Mouse (Mus musculus) cortical plate, adult 2 months (tissue): ENCODE data around the gene Nsun7.

Source experiments
- CTCF ChIP-seq: fragments of 200-500 bp; IDR thresholded peaks from 2 replicates; pipeline ENCODE4 v1.5.1; 2011; ENCODE audit warnings: mild to moderate bottlenecking, control low read depth, low read length; ENCODE audit not compliant: insufficient read depth; ENCODE audit errors: extremely low read depth
- POLR2A ChIP-seq: fragments of 200-500 bp; IDR thresholded peaks from 2 replicates; pipeline ENCODE4 v1.6.1; 2011; ENCODE audit warnings: mild to moderate bottlenecking, low read length, control low read depth; ENCODE audit not compliant: insufficient read depth; ENCODE audit errors: extremely low read depth

GRCm38 (mm10) chr5:66330806-66331205 is 71.1 kb downstream of the Nsun7 start:
- TF ChIP-seq POLR2A (no peak), CTCF (no peak)
